Mouse (Mus musculus): ENCODE data around the gene Trem2. TPM values are rescaled to one million over a fixed set of nuclear protein-coding genes. Genes with fewer than 3 reads are reported as not detected.
A peak's percentile ranks its signal among the peaks of the same experiment; 100 is the strongest.
"Not testable (repeated sequence)": the region's sequence is repeated elsewhere in the genome, so short reads cannot be mapped to it uniquely, and the experiment has no call there.

Trem2 gene
- total RNA-seq, 2 experiments from 2014 or later = 6.7 to 8.1 TPM

GRCm38 (mm10) chr17:48347287-48347686 is 1.1 kb downstream of the Trem2 start:
- no peak for DNase-seq (ENCODE audit: low spot score in 2 of 2)

- DNase-seq (ENCODE audit: low spot score in 2 of 2) = no peak
Observed at GRCm38 (mm10) chr17:48350681-48351193, 4.5 kb downstream of the Trem2 start.

- not testable (repeated sequence) for DNase-seq (ENCODE audit: low spot score in 2 of 2)
Observed at GRCm38 (mm10) chr17:48352976-48353375, 6.8 kb downstream of the Trem2 start.

GRCm38 (mm10) chr17:48355822-48356221 is 9.6 kb downstream of the Trem2 start:
- no peak for DNase-seq (ENCODE audit: low spot score in 2 of 2)

- no peak for DNase-seq (ENCODE audit: low spot score in 2 of 2)
Observed at GRCm38 (mm10) chr17:48357892-48358291, 11.7 kb downstream of the Trem2 start.

GRCm38 (mm10) chr17:48359616-48360015 is 13.4 kb downstream of the Trem2 start, which contains the start of gene Treml1:
TSS of gene Treml1 (plus strand) at chr17:48359916.
- no peak for DNase-seq (ENCODE audit: low spot score in 2 of 2)

GRCm38 (mm10) chr17:48360462-48360861 is 14.3 kb downstream of the Trem2 start:
- DNase-seq (ENCODE audit: low spot score in 2 of 2) = no peak

- no peak for DNase-seq (ENCODE audit: low spot score in 2 of 2)
Observed at GRCm38 (mm10) chr17:48362346-48362745, 16.1 kb downstream of the Trem2 start.

GRCm38 (mm10) chr17:48362966-48363365 is 16.8 kb downstream of the Trem2 start:
- peak; percentile 48 to 56 for DNase-seq (ENCODE audit: low spot score in 2 of 2)

- no peak for DNase-seq (ENCODE audit: low spot score in 2 of 2)
Observed at GRCm38 (mm10) chr17:48363421-48363965, 17.3 kb downstream of the Trem2 start.

- DNase-seq (ENCODE audit: low spot score in 2 of 2) = no peak
Observed at GRCm38 (mm10) chr17:48365511-48366155, 19.4 kb downstream of the Trem2 start.

- no peak for DNase-seq (ENCODE audit: low spot score in 2 of 2)
Observed at GRCm38 (mm10) chr17:48366806-48367205, 20.6 kb downstream of the Trem2 start.

GRCm38 (mm10) chr17:48371621-48372020 is 25.4 kb downstream of the Trem2 start:
- no peak for DNase-seq (ENCODE audit: low spot score in 2 of 2)

- no peak for DNase-seq (ENCODE audit: low spot score in 2 of 2)
Observed at GRCm38 (mm10) chr17:48372987-48373386, 26.8 kb downstream of the Trem2 start.

GRCm38 (mm10) chr17:48376102-48376501 is 29.9 kb downstream of the Trem2 start:
- DNase-seq (ENCODE audit: low spot score in 2 of 2) = no peak

- DNase-seq (ENCODE audit: low spot score in 2 of 2) = no peak
Observed at GRCm38 (mm10) chr17:48379050-48379449, 32.8 kb downstream of the Trem2 start.

GRCm38 (mm10) chr17:48385786-48386461 is 39.7 kb downstream of the Trem2 start:
- no peak for DNase-seq (ENCODE audit: low spot score in 2 of 2)

GRCm38 (mm10) chr17:48388666-48389065 is 42.5 kb downstream of the Trem2 start:
- no peak for DNase-seq (ENCODE audit: low spot score in 2 of 2)

- DNase-seq (ENCODE audit: low spot score in 2 of 2) = no peak
Observed at GRCm38 (mm10) chr17:48389442-48389841, 43.2 kb downstream of the Trem2 start.

- no peak for DNase-seq (ENCODE audit: low spot score in 2 of 2)
Observed at GRCm38 (mm10) chr17:48391446-48391845, 45.2 kb downstream of the Trem2 start.

GRCm38 (mm10) chr17:48392616-48393015 is 46.4 kb downstream of the Trem2 start:
- DNase-seq (ENCODE audit: low spot score in 2 of 2) = no peak

GRCm38 (mm10) chr17:48401710-48402109 is 55.5 kb downstream of the Trem2 start:
- DNase-seq (ENCODE audit: low spot score in 2 of 2) = no peak

Measured in layer of hippocampus, postnatal 10 days (tissue).